Mouse (Mus musculus): ENCODE results near the gene Samd14.
"Not testable (repeated sequence)": the region's sequence is repeated elsewhere in the genome, so short reads cannot be mapped to it uniquely, and the experiment has no call there.

The Samd14 gene

GRCm38 (mm10) chr11:95009629-95010014, at the start of gene Samd14:
Samd14 (plus strand) TSS chr11:95009879.
- peak; percentile 64 to 81 for DNase-seq (ENCODE audit: inconsistent age in 2 of 2, low spot score in 1 of 2)

DNA sequence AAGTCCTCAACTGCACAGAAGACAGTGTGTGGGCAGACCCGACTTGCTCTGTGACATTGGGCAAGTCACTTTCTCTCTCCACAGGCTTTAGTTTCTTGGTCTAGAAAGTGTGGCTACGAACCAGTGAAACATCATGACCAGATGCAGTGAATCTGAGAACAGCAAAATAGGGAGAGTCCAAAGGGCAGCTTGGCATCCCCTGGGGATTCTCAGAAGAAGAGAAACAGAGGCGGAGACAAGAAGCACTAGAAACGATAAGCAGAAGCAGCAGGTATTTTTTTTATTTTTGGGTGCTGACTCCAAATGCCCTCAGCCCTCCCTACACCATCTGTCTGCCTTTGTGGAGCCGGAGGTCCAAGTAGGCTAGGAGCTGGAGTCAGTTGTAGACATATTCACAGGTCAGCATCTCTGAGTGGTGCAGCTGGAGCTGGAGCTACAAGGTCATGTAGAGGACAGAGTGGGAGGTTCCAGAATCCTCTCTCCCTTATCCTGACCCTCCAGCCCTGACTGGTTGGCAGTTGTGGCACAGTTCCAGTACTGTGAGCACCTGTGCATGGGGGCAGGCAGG, 47.1 kb upstream of the Samd14 start:
- no peak for DNase-seq (ENCODE audit: inconsistent age in 2 of 2, low spot score in 1 of 2)

- no peak for DNase-seq (ENCODE audit: inconsistent age in 2 of 2, low spot score in 1 of 2)
Measured at GRCm38 (mm10) chr11:94967419-94967818, 42.3 kb upstream of the Samd14 start, which contains the start of gene Hils1. Hils1 (plus strand) TSS chr11:94967593.

DNA sequence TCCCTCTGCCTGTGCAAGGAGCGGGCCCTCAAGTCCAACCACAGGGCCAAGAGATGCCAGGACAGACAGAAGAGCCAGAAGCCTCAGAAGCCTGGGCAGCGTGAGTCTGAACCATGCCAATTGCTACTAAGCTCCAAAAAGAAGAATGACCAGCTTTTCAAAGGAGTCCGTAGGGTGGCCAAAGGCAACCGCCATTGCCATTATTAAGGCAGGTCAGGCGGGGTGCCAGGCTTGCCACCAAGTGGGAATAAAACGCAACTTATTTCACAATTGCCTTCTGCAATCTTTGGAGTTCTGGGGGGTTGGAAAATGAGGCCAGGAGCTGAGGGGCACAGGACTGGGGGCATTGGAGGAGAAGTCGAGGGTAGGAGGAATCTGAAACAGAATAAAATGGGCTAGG, 41.5 kb upstream of the Samd14 start:
- DNase-seq (ENCODE audit: inconsistent age in 2 of 2, low spot score in 1 of 2): peak in 1 of 2 experiments; percentile 61

- not testable (repeated sequence) for DNase-seq (ENCODE audit: inconsistent age in 2 of 2, low spot score in 1 of 2)
Measured at GRCm38 (mm10) chr11:94969709-94970108, 40.0 kb upstream of the Samd14 start.

GRCm38 (mm10) chr11:94970210-94970943, 39.3 kb upstream of the Samd14 start:
- DNase-seq (ENCODE audit: inconsistent age in 2 of 2, low spot score in 1 of 2): peak; percentile 57 to 88

DNA sequence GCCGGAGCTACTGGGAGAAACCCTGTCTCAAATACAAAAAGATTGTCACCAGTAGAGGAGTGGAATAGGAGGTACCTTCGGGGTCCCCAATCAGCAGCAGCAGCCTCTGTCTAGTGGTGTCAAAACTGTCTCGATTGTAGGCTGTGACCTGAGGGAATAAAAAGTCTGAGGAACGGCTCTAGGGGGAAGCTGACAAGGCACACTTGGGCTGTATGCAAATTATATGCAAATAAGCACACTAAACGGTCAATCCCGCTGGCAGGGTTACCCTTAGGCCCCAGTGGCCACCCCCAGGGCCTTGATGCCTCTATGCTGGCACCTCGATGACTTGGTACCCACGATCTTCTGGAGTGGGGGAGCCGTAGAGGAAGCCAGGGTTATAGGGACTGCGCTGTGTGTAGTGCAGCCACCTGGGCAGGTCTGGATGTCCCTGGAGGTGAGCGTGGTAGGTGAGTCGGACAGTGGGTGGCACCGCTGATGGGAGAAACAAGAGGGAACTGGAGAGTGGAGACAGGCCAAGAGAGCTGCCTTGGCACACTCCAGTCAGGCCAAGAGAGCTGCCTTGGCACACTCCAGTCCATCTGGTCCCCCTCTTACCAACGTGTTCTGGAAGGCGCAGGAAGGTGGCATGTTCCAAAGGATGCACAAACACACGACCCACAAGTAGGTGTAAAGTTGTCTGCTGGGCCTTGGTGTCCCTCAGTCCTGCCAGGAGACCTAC, 37.6 kb upstream of the Samd14 start:
- no peak for DNase-seq (ENCODE audit: inconsistent age in 2 of 2, low spot score in 1 of 2)

DNA sequence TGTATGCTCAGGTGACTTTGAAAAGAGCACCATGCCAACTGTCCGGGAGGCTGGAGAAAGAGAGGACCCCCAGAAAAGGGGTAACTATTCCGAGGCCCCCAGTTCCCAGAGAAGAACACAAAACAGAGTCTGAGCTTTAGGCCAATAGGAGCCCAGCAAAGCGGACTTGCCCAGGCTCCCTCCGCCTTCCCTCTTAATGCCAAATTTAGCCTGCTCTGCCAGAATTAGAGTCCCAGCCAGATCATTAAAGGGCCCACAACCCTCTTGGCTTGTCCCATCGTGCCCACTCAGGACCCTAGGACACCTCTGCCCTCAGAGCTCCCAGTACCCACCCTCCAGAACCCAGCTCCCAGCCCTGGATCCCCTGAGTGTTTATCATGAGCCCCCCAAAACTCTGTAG, 36.8 kb upstream of the Samd14 start:
- no peak for DNase-seq (ENCODE audit: inconsistent age in 2 of 2, low spot score in 1 of 2)

GRCm38 (mm10) chr11:94973313-94973712, 36.4 kb upstream of the Samd14 start:
- no peak for DNase-seq (ENCODE audit: inconsistent age in 2 of 2, low spot score in 1 of 2)

- DNase-seq (ENCODE audit: inconsistent age in 2 of 2, low spot score in 1 of 2): peak in 1 of 2 experiments; percentile 26
Measured at GRCm38 (mm10) chr11:94974951-94975350, 34.7 kb upstream of the Samd14 start.

GRCm38 (mm10) chr11:94976199-94976598, 33.5 kb upstream of the Samd14 start, which contains the start of gene Sgca:
Sgca (minus strand) TSS chr11:94976327.
- peak in 1 of 2 experiments; percentile 24 for DNase-seq (ENCODE audit: inconsistent age in 2 of 2, low spot score in 1 of 2)

DNA sequence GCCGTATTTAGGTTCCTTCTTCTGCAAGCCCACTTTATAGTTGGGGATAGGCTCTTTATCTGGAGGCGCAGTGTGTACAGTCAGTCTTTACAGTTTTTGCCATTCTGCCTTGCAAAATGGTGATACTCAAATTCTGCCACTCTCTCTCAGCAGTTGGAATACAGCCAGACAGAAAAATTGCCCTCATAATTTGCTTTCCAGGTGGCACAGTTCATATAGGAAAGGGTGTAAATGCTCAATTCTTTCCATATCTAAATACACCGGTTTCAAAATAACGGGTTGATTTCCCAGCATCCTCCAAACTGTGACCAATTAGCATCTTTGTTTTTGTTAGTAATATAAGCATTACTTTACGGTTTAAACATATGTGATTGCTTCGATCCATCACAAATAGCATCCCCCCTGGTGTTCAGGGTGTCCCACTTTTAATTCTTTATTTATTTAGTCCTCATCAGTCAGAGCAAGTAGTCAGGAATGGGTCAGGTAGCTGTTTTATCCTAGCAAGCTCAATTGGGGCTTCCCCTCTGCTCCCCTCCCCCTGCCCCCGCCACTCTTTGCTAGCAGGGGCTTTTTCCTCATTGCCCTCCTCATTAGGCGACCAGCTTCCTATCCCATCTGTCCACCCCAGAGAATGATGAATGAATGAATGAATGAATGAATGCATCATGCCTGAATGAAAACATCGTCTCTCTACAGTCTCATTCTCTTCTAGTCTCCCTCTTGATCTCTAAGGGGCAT, 31.3 kb upstream of the Samd14 start:
- peak in 1 of 2 experiments; percentile 30 for DNase-seq (ENCODE audit: inconsistent age in 2 of 2, low spot score in 1 of 2)

GRCm38 (mm10) chr11:94978947-94979346, 30.7 kb upstream of the Samd14 start:
- DNase-seq (ENCODE audit: inconsistent age in 2 of 2, low spot score in 1 of 2): peak; percentile 98 to 99

DNA sequence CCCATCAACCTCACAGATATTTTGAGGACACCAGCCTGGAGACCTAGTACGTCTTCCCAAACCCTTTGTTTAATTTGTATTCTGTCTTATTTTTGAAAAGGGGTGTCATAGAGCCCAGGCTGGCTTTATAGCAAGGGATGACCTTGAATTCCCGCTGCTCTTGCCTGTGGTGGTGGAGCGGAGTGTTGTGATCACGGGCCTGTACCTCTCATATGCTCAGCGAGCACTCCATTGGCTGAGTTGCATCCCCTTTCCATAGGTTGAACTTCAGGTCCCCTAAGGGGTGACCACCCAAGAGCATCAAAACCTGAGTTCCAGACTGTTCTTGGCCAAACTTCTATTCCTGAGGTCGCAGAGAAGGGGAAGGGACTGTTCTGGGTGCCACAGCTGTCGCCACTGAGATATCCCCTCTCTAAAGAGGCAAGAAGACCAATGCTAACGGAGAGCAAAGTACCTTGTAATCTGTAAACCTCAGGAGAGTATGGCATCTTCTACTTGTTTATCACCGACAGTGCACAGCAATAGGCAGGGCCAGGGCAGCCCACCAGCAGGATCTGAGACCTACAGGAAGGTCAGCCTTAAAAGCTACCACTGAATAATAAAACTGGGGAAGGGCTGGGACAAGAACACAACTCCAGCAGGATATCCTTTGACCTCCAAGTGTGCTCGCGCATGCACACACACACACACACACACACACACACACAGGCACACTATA, 30.1 kb upstream of the Samd14 start:
- peak in 1 of 2 experiments; percentile 27 for DNase-seq (ENCODE audit: inconsistent age in 2 of 2, low spot score in 1 of 2)

DNA sequence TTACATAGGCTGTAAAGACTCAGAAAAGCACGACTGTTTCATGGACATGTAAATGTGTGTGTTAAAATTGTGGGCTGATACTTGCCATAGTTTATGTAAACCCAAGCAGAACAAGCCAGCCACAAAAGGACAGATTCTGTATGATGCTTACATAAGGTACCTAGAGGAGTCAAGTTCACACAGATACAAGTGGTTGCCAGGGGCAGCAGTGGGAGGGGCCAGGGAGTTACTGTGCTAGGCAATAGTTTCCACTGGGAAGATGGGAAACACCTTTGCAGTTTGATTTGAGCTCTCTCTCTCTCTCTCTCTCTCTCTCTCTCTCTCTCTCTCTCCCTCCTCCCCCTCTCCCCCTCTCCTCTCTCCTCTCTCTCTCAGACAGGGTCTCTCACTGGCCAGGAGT, 24.5 kb upstream of the Samd14 start:
- peak in 1 of 2 experiments; percentile 47 for DNase-seq (ENCODE audit: inconsistent age in 2 of 2, low spot score in 1 of 2)

GRCm38 (mm10) chr11:94985822-94986221, 23.9 kb upstream of the Samd14 start:
- DNase-seq (ENCODE audit: inconsistent age in 2 of 2, low spot score in 1 of 2): peak in 1 of 2 experiments; percentile 36

DNA sequence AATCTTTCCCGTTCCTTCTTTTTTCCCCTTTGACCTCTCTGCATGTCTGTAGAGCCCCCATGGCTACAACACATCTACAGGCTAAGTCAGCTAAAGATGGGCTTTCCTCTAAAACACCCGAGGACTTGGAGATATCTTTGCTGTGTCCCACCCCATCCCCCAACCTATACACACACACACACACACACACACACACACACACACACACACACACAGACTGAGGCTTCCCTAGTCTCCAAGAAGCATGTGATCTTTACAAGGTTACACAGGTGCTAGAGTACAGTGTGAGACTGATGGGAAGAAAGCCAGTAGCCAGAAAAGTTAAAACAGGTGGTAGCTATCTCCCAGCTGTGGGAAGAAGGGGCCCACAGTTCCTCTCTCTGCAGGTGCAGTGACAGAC, 23.2 kb upstream of the Samd14 start:
- DNase-seq (ENCODE audit: inconsistent age in 2 of 2, low spot score in 1 of 2): no peak

DNA sequence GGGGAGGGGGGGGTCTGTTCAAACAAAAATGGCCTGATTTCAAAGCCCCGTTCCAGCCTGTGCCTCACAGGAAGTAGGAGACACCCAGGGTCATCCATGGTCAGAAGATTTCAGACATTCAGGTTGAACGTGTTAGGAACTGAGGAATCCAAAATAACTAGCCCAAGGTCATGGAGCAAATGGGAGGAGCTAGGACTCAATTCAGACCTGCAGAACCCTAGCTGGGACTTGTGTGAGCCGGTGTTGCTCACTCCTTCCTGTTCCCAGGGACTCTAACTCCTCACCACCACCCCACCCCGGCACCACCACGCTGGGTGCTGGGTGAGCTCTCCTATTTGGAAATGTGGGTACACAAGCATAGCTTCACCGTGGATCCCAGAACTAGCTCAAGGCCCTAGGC, 22.3 kb upstream of the Samd14 start:
- peak; percentile 61 to 85 for DNase-seq (ENCODE audit: inconsistent age in 2 of 2, low spot score in 1 of 2)

- peak; percentile 60 to 74 for DNase-seq (ENCODE audit: inconsistent age in 2 of 2, low spot score in 1 of 2)
Measured at GRCm38 (mm10) chr11:94987851-94988250, 21.8 kb upstream of the Samd14 start.

DNA sequence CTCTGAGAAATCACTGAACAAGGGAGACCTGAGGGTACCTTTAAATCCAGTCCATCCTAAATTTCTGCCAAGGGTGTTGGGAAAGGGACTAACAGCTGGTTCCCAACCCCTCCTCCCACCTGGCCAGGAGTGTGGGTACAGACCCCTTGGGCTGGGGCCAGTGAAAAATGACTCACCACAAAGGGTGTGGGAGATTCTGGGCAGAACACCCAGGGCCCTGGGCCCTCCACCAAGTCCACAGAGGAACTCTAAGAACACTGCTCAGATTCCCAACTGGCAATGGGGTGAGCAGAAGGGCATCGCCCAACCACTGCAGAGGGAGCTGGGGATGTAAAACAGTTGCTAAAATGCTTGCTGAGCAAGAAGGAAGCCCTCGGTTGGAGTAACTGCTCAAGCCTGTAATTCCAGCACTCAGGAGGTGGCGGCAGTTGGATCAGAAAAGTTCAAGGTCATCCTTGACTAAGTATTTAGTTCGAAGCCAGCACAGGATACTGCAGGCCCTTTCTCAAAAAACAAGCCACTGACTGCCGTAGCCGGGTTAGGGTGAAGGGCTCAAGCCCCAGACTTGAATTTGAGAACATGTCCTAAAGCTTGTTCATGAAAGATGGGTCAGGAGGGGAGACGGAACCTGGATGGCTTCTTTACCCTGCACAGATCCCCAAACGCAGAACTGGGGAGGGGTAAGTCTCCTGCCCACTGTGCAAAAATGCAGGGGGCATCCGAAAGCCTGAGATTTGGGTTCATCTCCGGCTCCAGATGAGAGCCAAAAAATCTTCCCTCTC, 20.7 kb upstream of the Samd14 start:
- DNase-seq (ENCODE audit: inconsistent age in 2 of 2, low spot score in 1 of 2): peak; percentile 58 to 76

Measured in adrenal gland, adult (tissue).